Mouse (Mus musculus) midbrain, embryonic 10.5 days (tissue): ENCODE measurements around the gene Dtx1. TPM values are rescaled to one million over a fixed set of nuclear protein-coding genes. Genes with fewer than 3 reads are reported as not detected.

ENCODE experiments used
- DNase-seq: peaks from one replicate; pipeline ENCODE4 v3.0.0-alpha.2; 2017; ENCODE audit warnings: low spot score
- H3K27ac ChIP-seq: fragments of 300-500 bp; sonication (generic); replicated peaks from 2 replicates; pipeline ENCODE4 v1.5.1; 2016; ENCODE audit warnings: mild to moderate bottlenecking
- H3K27me3 ChIP-seq: fragments of 300-500 bp; sonication (generic); 2 replicates; pipeline ENCODE4 v1.6.1; 2016; ENCODE audit warnings: low read depth, mild to moderate bottlenecking; ENCODE audit not compliant: poor library complexity, severe bottlenecking
- H3K36me3 ChIP-seq: fragments of 300-500 bp; sonication (generic); 2 replicates; pipeline ENCODE4 v1.6.1; 2016; ENCODE audit warnings: mild to moderate bottlenecking, moderate library complexity
- H3K4me1 ChIP-seq: fragments of 300-500 bp; sonication (generic); 2 replicates; pipeline ENCODE4 v1.6.1; 2016
- H3K4me3 ChIP-seq: fragments of 300-500 bp; sonication (generic); 2 replicates; pipeline ENCODE4 v1.5.1; 2016; ENCODE audit warnings: mild to moderate bottlenecking, moderate library complexity
- H3K9me3 ChIP-seq: fragments of 300-500 bp; sonication (generic); replicated peaks from 2 replicates; pipeline ENCODE4 v1.6.1; 2016; ENCODE audit warnings: mild to moderate bottlenecking
- WGBS: fragments of 180-500 bp; shearing (Covaris S2); methylation state at CpG from one replicate; pipeline ENCODE4 v1.1.7; 2016; 5-methylcytosine and 5-hydroxymethylcytosine counted together
- polyA plus RNA-seq: library from polyadenylated mRNA; unstranded; fragments of >200 nt; fragmentation: Nextera tagmentation; extraction: Ambion mirVana; gene quantifications from 2 replicates; pipeline ENCODE4 v1.2.1, GENCODE M21; 2016

Dtx1 gene
- polyA plus RNA-seq, 1 experiment from 2014 or later, result 2.2 TPM

DNA sequence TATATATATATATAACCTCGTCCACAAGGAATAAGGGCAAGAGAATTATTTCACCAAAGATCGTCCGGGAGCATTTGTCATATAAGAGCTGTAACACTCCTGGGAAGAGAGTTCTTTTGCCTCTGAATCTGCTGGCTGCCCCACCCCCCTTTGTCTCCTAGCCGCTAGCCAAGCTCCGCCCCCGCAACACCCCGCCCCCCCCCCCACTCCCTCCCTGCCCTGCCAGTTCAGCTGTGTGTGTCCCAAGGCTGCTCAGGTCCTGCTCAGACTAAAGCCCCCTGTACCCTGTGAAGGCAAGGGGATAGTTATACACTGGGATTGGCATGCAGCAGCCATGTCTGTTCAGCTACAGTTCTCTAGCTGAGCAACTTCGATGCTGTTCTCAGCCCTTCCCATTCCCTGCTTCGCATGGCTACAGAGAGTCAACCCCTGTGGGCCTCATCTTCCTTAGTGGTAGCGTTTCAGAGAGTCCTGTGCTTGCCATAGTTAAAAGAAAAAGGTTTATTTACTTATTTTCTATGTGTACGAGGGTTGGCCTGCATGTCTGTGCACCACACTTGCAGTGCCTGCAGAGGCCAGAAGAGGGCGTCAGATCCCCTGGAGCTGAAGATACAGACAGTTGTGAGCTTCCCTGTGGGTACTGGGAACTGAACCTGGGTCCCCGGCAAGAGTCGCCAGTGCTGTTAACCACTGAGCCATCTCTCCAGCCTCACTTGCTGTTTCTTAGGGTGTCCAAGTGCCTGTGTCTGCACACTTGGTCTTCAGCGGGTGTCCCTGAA is 7.1 kb upstream of the Dtx1 start:
- 57% methylated on average over 15 of the region's 15 CpGs for WGBS
- no peaks in the 10 kb centered on the region for H3K36me3 ChIP-seq
- peaks cover 11% of the 10 kb centered on the region for H3K4me1 ChIP-seq
- H3K27me3 ChIP-seq, result peaks cover 30% of the 10 kb centered on the region
- no peak overlapping the region for H3K4me3 ChIP-seq
- H3K27ac ChIP-seq, result peak overlapping the region; percentile 46
- H3K9me3 ChIP-seq, result peaks cover 7% of the 10 kb centered on the region; the same call in 1 of the 2 replicates
- no peak for DNase-seq

DNA sequence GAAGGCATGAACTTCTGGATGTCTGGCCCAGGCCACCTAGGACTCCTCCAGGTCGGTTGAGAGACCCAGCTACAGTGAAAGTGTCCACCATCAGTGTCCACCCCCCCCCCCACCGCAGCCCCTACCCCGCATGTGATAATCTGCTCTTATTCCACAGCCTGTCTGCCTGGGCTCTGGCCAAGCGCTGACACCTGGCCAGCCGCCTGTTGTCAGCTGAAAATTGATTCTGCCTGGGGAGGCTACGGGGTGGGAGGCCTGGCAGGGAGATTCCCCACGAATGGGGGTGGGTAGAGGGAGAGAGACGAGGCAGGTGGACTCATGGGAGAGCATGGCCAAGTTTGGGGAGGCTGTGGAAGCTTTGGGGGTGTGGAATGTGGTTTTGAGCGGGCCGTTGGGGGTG is 5.4 kb upstream of the Dtx1 start:
- 85% methylated on average over 10 of the region's 10 CpGs for WGBS
- Histone ChIP-seq H3K9me3 (peaks cover 7% of the 10 kb centered on the region; the same call in 1 of the 2 replicates), H3K27ac (no peak overlapping the region)

DNA sequence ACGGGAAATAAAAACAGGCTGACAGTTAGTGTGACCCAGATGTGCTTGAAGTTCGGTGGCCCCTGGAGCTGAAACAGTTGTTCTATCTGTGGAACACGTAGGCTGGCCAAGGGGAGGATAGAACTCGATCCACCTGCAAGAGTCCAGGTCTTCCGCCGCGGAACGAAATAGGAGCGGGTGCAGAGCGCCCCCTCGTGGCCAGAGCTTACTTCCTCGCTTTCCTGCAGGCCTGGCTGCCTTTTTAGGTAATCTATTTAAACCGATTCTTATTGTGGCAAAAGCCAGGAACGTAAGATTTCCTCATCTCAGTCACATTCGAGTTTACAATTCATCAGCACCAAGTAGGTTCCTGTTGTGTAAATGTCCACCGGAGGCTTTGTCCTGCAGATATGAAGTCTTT is 2.6 kb upstream of the Dtx1 start:
- Histone ChIP-seq H3K27ac (no peak overlapping the region), H3K9me3 (no peaks in the 10 kb centered on the region; the same call in 1 of the 2 replicates), H3K4me1 (peaks cover 35% of the 10 kb centered on the region), H3K36me3 (no peaks in the 10 kb centered on the region), H3K4me3 (no peak overlapping the region), H3K27me3 (peaks cover 75% of the 10 kb centered on the region)
- peak; percentile 77 for DNase-seq
- WGBS, result 4% methylated on average over 16 of the region's 16 CpGs

More for the DNA sequence above, 5.4 kb upstream of the Dtx1 start:
- Histone ChIP-seq H3K36me3 (no peaks in the 10 kb centered on the region), H3K27me3 (peaks cover 47% of the 10 kb centered on the region), H3K4me1 (peaks cover 12% of the 10 kb centered on the region), H3K4me3 (no peak overlapping the region)
- DNase-seq, result no peak

DNA sequence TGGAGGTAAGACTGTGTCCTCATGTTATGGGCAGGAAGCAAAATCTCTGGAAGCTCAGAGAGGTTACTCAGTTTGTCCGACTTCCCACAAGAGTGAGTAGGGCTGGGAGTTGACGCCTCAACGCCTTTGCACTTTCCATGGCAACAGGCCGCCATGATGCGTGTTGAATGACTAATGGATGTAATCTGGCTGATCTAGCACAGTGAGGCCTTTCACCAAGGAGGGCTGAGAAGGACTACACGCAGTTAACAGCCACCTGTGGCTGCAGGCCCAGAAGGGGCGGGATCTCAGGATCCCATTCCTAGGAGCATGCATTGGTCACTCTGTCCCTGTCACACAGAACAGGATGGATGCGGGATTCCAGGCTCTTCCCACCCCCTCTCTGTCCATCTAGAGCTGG is 994 bp upstream of the Dtx1 start:
- DNase-seq, result no peak
- Histone ChIP-seq H3K9me3 (no peaks in the 10 kb centered on the region), H3K27ac (no peak overlapping the region), H3K36me3 (no peaks in the 10 kb centered on the region), H3K4me1 (peaks cover 37% of the 10 kb centered on the region), H3K27me3 (peaks cover 91% of the 10 kb centered on the region), H3K4me3 (no peak overlapping the region)
- WGBS, result 78% methylated on average over 8 of the region's 8 CpGs

GRCm38 (mm10) chr5:120711416-120711815 is 311 bp downstream of the Dtx1 start:
- Histone ChIP-seq H3K27ac (peak overlapping the region; percentile 83), H3K9me3 (no peaks in the 10 kb centered on the region), H3K36me3 (no peaks in the 10 kb centered on the region), H3K27me3 (peaks cover 97% of the 10 kb centered on the region), H3K4me1 (peaks cover 48% of the 10 kb centered on the region), H3K4me3 (peak overlapping the region; percentile 66)
- peak; percentile 36 for DNase-seq
- WGBS, result 2% methylated on average over 43 of the region's 43 CpGs

DNA sequence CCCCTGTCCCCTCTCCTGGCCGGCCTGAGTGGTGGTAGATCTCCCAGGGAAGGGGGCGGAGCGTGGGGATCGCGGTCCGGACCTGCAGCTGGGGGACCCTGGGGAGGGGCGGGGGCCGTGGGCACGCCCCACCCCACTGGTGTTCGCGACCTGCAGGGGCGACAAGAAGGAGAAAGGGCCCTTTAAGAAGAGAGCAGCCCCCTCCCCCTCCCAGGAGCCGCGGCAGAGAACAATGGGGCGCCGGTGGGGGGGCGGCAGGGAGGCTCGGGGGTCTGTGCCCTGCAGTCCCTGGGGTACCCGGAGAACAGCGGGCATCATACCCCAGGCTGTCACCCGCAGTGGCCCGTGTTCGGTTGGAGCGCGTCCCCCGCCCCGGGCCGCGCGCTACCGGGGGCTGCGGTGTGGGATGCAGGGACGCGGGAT is 890 bp downstream of the Dtx1 start:
- peaks cover 98% of the 10 kb centered on the region for H3K27me3 ChIP-seq

DNA sequence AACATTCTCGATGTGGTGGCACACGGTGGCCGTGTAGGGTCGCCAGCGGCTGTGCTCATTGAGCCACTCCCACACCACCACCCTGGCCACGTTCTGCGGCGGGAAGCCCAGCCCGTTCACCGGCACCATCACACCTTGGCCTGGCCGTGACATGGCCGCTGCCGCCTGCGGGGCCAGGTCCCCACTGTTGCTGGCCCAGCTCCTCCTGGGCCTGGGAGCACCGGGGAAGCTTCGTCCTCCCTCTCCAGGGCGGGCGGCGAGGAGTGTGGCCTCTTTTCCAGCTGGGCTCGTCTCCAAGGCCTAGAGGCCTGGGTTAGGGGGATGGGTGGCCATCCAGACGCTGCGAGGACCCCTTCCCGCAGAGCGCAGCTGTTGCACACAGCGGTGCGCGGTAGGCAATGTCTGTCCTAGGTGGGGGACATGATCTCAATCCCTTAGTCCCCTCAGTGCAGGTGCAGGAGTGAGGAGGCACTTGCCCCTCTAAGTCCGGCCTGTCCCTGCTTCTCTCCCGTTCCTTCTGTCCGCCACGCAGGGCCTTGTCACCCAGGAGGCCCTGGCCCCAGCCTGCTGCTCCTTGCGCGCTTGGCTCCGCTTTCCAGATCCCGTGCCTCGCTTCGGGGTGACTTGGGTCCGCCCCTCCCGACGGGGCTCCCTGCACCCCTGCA is 1.4 kb downstream of the Dtx1 start:
- Histone ChIP-seq H3K4me3 (peak overlapping the region; percentile 66), H3K9me3 (no peaks in the 10 kb centered on the region), H3K27me3 (peaks cover 98% of the 10 kb centered on the region), H3K36me3 (no peaks in the 10 kb centered on the region), H3K27ac (peak overlapping the region; percentile 83), H3K4me1 (peaks cover 58% of the 10 kb centered on the region)
- WGBS, result 3% methylated on average over 40 of the region's 40 CpGs
- DNase-seq, result peak; percentile 52

More for the DNA sequence above, 890 bp downstream of the Dtx1 start:
- Histone ChIP-seq H3K4me1 (peaks cover 53% of the 10 kb centered on the region), H3K4me3 (peak overlapping the region; percentile 66), H3K9me3 (no peaks in the 10 kb centered on the region), H3K36me3 (no peaks in the 10 kb centered on the region), H3K27ac (peak overlapping the region; percentile 83)
- peak; percentile 26 for DNase-seq
- 2% methylated on average over 33 of the region's 34 CpGs for WGBS

GRCm38 (mm10) chr5:120706976-120707375 is 4.8 kb downstream of the Dtx1 start:
- Histone ChIP-seq H3K27me3 (peaks cover 93% of the 10 kb centered on the region), H3K9me3 (no peaks in the 10 kb centered on the region), H3K27ac (peak overlapping the region; percentile 80), H3K36me3 (no peaks in the 10 kb centered on the region), H3K4me3 (peak overlapping the region; percentile 54), H3K4me1 (peaks cover 65% of the 10 kb centered on the region)
- WGBS, result 32% methylated on average over 13 of the region's 13 CpGs
- peak; percentile 33 for DNase-seq

GRCm38 (mm10) chr5:120706541-120706940 is 5.2 kb downstream of the Dtx1 start:
- peaks cover 60% of the 10 kb centered on the region for H3K4me1 ChIP-seq
- H3K4me3 ChIP-seq, result peak overlapping the region; percentile 54
- no peaks in the 10 kb centered on the region for H3K9me3 ChIP-seq
- peaks cover 91% of the 10 kb centered on the region for H3K27me3 ChIP-seq
- WGBS, result 8% methylated on average over 16 of the region's 16 CpGs
- no peaks in the 10 kb centered on the region for H3K36me3 ChIP-seq
- peak overlapping the region; percentile 80 for H3K27ac ChIP-seq
- peak; percentile 66 for DNase-seq

- 57% methylated on average over 6 of the region's 6 CpGs for WGBS
- no peaks in the 10 kb centered on the region for H3K9me3 ChIP-seq
- H3K27me3 ChIP-seq, result peaks cover 91% of the 10 kb centered on the region
- no peak overlapping the region for H3K4me3 ChIP-seq
- no peak overlapping the region for H3K27ac ChIP-seq
- H3K4me1 ChIP-seq, result peaks cover 41% of the 10 kb centered on the region
- no peak for DNase-seq
- no peaks in the 10 kb centered on the region for H3K36me3 ChIP-seq
These were observed 7.3 kb downstream of the Dtx1 start for GRCm38 (mm10) chr5:120704421-120704820.

- WGBS, result 79% methylated on average over 3 of the region's 3 CpGs
- no peaks in the 10 kb centered on the region for H3K36me3 ChIP-seq
- no peak overlapping the region for H3K4me3 ChIP-seq
- H3K27me3 ChIP-seq, result peaks cover 91% of the 10 kb centered on the region
- no peaks in the 10 kb centered on the region for H3K9me3 ChIP-seq
- no peak for DNase-seq
- H3K4me1 ChIP-seq, result peaks cover 39% of the 10 kb centered on the region
- no peak overlapping the region for H3K27ac ChIP-seq
These were observed 8.1 kb downstream of the Dtx1 start for GRCm38 (mm10) chr5:120703660-120704059.

GRCm38 (mm10) chr5:120702969-120703368 is 8.8 kb downstream of the Dtx1 start:
- Histone ChIP-seq H3K4me1 (peaks cover 41% of the 10 kb centered on the region), H3K9me3 (no peaks in the 10 kb centered on the region), H3K27ac (no peak overlapping the region), H3K36me3 (no peaks in the 10 kb centered on the region), H3K27me3 (peaks cover 91% of the 10 kb centered on the region), H3K4me3 (no peak overlapping the region)
- WGBS, result 90% methylated on average over 2 of the region's 2 CpGs
- no peak for DNase-seq

DNA sequence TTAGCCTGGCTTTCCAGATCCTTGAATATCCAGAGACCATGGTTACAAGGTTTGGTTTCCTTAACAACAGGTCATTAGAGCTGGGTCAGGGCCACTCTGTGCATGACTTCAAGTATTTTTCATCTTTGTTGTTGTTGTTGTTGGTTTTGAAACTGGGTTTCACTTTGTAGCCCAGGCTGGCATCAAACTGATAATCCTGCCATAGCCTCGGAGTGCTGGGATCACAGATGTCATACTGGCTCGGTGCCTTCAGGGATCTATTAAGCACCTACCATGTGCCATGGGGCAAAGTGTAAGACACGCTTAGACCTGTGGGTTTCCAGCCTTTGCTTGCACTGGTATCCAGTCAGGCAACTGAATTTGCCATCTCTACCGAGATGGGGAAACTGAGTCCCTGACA is 9.3 kb downstream of the Dtx1 start:
- no peaks in the 10 kb centered on the region for H3K36me3 ChIP-seq
- no peak overlapping the region for H3K27ac ChIP-seq
- H3K4me3 ChIP-seq, result no peak overlapping the region
- WGBS, result 78% methylated on average over 4 of the region's 4 CpGs
- no peaks in the 10 kb centered on the region for H3K9me3 ChIP-seq
- H3K4me1 ChIP-seq, result peaks cover 40% of the 10 kb centered on the region
- H3K27me3 ChIP-seq, result peaks cover 91% of the 10 kb centered on the region
- no peak for DNase-seq
